Mouse (Mus musculus) kidney, embryonic 14.5 days (tissue): ENCODE measurements at regions not wholly inside any gene's neighbourhood (a gene's known extent, or its start where the extent isn't known, plus 50 kb on each side); places are given as distances from the start of the nearest gene placed in this dataset.

Experiments
- ATAC-seq: fragments of 200-750 bp; cut with Nextera tagmentation; 2 replicates; pipeline ENCODE4 v1.8.0; 2017; ENCODE audit warnings: moderate number of reproducible peaks, mild to moderate bottlenecking, moderate TSS enrichment, moderate library complexity; ENCODE audit not compliant: low FRiP score, low TSS enrichment
- H3K27ac ChIP-seq: fragments of 300-500 bp; sonication (generic); 2 replicates; pipeline ENCODE4 v1.5.1; 2014; ENCODE audit warnings: low read depth, mild to moderate bottlenecking, low read length, moderate library complexity, mixed read lengths
- H3K27me3 ChIP-seq: fragments of 300-500 bp; sonication (generic); 2 replicates; pipeline ENCODE4 v1.6.1; 2014; ENCODE audit warnings: mild to moderate bottlenecking, low read length; ENCODE audit not compliant: control insufficient read depth, insufficient read depth
- H3K36me3 ChIP-seq: fragments of 300-500 bp; sonication (generic); 2 replicates; pipeline ENCODE4 v1.6.1; 2014; ENCODE audit warnings: low read length, mixed read lengths; ENCODE audit not compliant: control insufficient read depth, insufficient read depth
- H3K4me1 ChIP-seq: fragments of 300-500 bp; sonication (generic); 2 replicates; pipeline ENCODE4 v1.6.1; 2014; ENCODE audit warnings: low read length, mixed read lengths; ENCODE audit not compliant: control insufficient read depth, insufficient read depth
- H3K4me2 ChIP-seq: fragments of 300-500 bp; sonication (generic); replicated peaks from 2 replicates; pipeline ENCODE4 v1.6.1; 2014; ENCODE audit warnings: low read depth, mild to moderate bottlenecking, low read length
- H3K4me3 ChIP-seq: fragments of 300-500 bp; sonication (generic); 2 replicates; pipeline ENCODE4 v1.5.1; 2014; ENCODE audit warnings: mild to moderate bottlenecking, low read length
- H3K9ac ChIP-seq: fragments of 300-500 bp; sonication (generic); 2 replicates; pipeline ENCODE4 v1.6.1; 2014; ENCODE audit warnings: low read depth, mild to moderate bottlenecking, low read length, moderate library complexity
- H3K9me3 ChIP-seq: fragments of 300-500 bp; sonication (generic); 2 replicates; pipeline ENCODE4 v1.6.1; 2016; ENCODE audit warnings: low read length; ENCODE audit not compliant: control insufficient read depth
- WGBS: fragments of 180-500 bp; shearing (Covaris S2); extraction: QIAGEN DNeasy Blood & Tissue Kit; methylation state at CpG from one replicate; pipeline ENCODE4 v1.1.7; 2014; 5-methylcytosine and 5-hydroxymethylcytosine counted together

- no peak overlapping the region for H3K9ac ChIP-seq
- no peak overlapping the region for H3K4me2 ChIP-seq
- H3K9me3 ChIP-seq = no peaks in the 10 kb centered on the region
- 62% methylated on average over 3 of the region's 3 CpGs for WGBS
- H3K36me3 ChIP-seq = no peaks in the 10 kb centered on the region
- no peak overlapping the region for H3K4me3 ChIP-seq
- H3K27me3 ChIP-seq = no peaks in the 10 kb centered on the region
- no peak overlapping the region for H3K27ac ChIP-seq
- ATAC-seq = no peak
- H3K4me1 ChIP-seq = no peaks in the 10 kb centered on the region
Measured at GRCm38 (mm10) chr10:100685748-100686147, 95.5 kb downstream of the 1700017N19Rik start.

- Histone ChIP-seq H3K4me2 (no peak overlapping the region), H3K4me3 (no peak overlapping the region), H3K4me1 (no peaks in the 10 kb centered on the region), H3K36me3 (no peaks in the 10 kb centered on the region), H3K9me3 (no peaks in the 10 kb centered on the region), H3K27me3 (no peaks in the 10 kb centered on the region), H3K27ac (no peak overlapping the region), H3K9ac (no peak overlapping the region)
- WGBS = 76% methylated on average over 2 of the region's 2 CpGs
- ATAC-seq = no peak
Measured at GRCm38 (mm10) chr10:100695944-100696343, 105.7 kb downstream of the 1700017N19Rik start.

DNA sequence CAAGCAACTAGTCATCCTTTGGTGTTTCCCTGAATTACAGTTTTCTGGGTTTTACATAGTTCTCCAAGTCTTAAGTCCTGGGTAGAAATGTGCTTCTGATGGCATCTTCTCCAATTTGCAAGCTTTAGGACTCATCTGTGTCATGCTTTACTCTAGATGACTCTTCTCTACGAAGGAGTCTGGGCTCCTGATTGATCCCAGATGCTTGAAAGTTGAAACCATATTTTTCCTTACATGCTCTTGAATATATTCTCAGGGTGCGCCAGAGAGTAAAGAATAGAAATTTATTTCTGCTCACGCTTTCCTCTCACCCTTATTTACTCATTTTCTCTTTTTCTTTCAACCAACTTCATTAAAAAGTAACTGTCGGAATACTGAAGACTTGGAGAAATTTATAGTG is 108.9 kb downstream of the 1700017N19Rik start:
- Histone ChIP-seq H3K9me3 (no peaks in the 10 kb centered on the region), H3K27me3 (no peaks in the 10 kb centered on the region), H3K4me2 (no peak overlapping the region), H3K9ac (no peak overlapping the region), H3K4me1 (no peaks in the 10 kb centered on the region), H3K4me3 (no peak overlapping the region), H3K27ac (no peak overlapping the region), H3K36me3 (no peaks in the 10 kb centered on the region)
- no peak for ATAC-seq
- 74% methylated on average over 4 of the region's 4 CpGs for WGBS

- no peak overlapping the region for H3K4me2 ChIP-seq
- H3K9me3 ChIP-seq = no peaks in the 10 kb centered on the region
- no peak overlapping the region for H3K9ac ChIP-seq
- WGBS = 79% methylated on average over 10 of the region's 10 CpGs
- no peaks in the 10 kb centered on the region for H3K27me3 ChIP-seq
- H3K4me1 ChIP-seq = no peaks in the 10 kb centered on the region
- no peak overlapping the region for H3K27ac ChIP-seq
- H3K4me3 ChIP-seq = no peak overlapping the region
- no peaks in the 10 kb centered on the region for H3K36me3 ChIP-seq
- no peak for ATAC-seq
Measured at GRCm38 (mm10) chr10:100700281-100701205, 110.3 kb downstream of the 1700017N19Rik start.

GRCm38 (mm10) chr10:100701938-100702337 is 111.7 kb downstream of the 1700017N19Rik start:
- no peak for ATAC-seq
- Histone ChIP-seq H3K27ac (no peak overlapping the region), H3K9ac (no peak overlapping the region), H3K9me3 (no peaks in the 10 kb centered on the region), H3K4me3 (no peak overlapping the region), H3K36me3 (no peaks in the 10 kb centered on the region), H3K4me2 (no peak overlapping the region), H3K4me1 (no peaks in the 10 kb centered on the region), H3K27me3 (no peaks in the 10 kb centered on the region)
- 89% methylated on average over 6 of the region's 6 CpGs for WGBS

DNA sequence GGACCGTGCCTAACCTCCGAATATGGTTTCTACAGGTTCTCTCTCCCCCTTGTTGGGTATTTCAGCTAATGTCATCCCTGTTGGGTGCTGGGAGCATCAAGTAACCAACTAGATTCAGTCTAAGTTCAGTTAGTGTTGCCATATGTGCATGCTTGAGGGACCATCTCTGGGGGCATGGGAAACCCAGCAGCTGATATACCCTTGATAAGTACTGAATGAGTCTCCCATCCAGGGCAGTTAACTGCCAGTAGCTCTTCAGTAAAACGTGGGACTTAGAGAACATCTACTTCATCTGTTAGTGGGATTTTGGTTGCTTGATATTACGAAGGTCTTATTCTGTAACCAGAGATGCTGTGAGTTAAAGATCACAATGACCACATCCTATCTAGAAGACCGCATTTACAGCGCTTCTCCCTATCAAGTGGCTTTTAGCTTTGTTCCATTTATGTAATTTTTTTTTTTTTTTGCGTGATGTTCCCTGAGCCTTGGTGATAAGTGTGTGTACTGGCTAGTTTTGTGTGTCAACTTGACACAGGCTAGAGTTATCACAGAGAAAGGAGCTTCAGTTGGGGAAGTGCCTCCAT is 125.9 kb downstream of the 1700017N19Rik start:
- Histone ChIP-seq H3K4me2 (no peak overlapping the region), H3K9me3 (no peaks in the 10 kb centered on the region), H3K4me1 (no peaks in the 10 kb centered on the region), H3K4me3 (no peak overlapping the region), H3K27ac (no peak overlapping the region), H3K9ac (no peak overlapping the region), H3K36me3 (no peaks in the 10 kb centered on the region), H3K27me3 (no peaks in the 10 kb centered on the region)
- 90% methylated on average over 7 of the region's 7 CpGs for WGBS
- ATAC-seq = no peak

GRCm38 (mm10) chr10:100718574-100718973 is 128.3 kb downstream of the 1700017N19Rik start:
- WGBS = 59% methylated on average over 3 of the region's 3 CpGs
- H3K27me3 ChIP-seq = no peaks in the 10 kb centered on the region
- H3K36me3 ChIP-seq = no peaks in the 10 kb centered on the region
- H3K4me2 ChIP-seq = no peak overlapping the region
- ATAC-seq = no peak
- no peaks in the 10 kb centered on the region for H3K4me1 ChIP-seq
- no peak overlapping the region for H3K4me3 ChIP-seq
- H3K9ac ChIP-seq = no peak overlapping the region
- no peaks in the 10 kb centered on the region for H3K9me3 ChIP-seq
- H3K27ac ChIP-seq = no peak overlapping the region

DNA sequence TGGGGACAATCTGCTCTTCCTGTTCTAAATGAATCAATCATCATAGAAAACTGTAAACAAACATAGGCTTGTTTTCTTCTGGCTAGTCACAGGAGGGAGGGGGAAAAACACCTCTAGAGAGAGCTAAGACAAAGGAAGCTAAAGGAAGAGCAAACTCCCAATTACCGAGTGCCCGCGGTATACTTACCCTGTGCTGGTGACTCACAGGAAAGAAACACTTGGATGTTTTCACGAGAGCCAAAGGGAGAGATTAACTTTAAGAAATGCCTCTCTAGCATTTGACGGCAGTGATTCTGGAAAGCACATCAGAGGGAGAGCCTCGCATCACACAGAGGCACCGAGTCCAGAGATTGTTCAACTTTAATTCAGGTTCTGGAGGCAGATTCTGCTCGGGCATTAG is 151.0 kb downstream of the 1700017N19Rik start:
- Histone ChIP-seq H3K36me3 (no peaks in the 10 kb centered on the region), H3K4me1 (no peaks in the 10 kb centered on the region), H3K9me3 (no peaks in the 10 kb centered on the region), H3K27me3 (no peaks in the 10 kb centered on the region), H3K27ac (no peak overlapping the region), H3K4me2 (no peak overlapping the region), H3K4me3 (no peak overlapping the region), H3K9ac (no peak overlapping the region)
- no peak for ATAC-seq
- 54% methylated on average over 8 of the region's 8 CpGs for WGBS

DNA sequence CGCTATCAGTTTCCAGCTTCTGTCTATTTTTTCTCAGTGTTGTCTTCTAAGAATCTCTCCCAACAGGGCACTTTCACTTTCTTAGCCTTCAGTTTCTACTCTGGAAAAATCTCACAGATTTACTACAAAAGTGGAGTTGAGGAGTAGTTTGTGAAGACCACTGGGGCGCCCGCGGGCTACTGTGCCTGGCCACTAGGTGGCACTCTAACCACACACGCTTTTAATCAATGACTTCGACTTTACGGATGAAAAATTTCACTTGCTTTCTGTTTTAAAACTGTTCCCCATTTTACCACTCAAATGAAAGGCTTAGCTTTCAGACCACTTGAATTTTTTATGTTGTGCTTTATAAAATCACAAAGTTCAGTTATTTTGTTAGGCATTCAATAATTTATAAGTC is 151.8 kb downstream of the 1700017N19Rik start:
- Histone ChIP-seq H3K4me2 (no peak overlapping the region), H3K4me3 (no peak overlapping the region), H3K27ac (no peak overlapping the region), H3K36me3 (no peaks in the 10 kb centered on the region), H3K4me1 (no peaks in the 10 kb centered on the region), H3K27me3 (no peaks in the 10 kb centered on the region), H3K9me3 (no peaks in the 10 kb centered on the region), H3K9ac (no peak overlapping the region)
- 0 out of 2 replicates have a peak, but pooled peaks have one; percentile 46 for ATAC-seq
- 12% methylated on average over 7 of the region's 7 CpGs for WGBS
